Mouse (Mus musculus) Muller cell, postnatal 12 days (primary cell): ENCODE measurements at regions not wholly inside any gene's neighbourhood (a gene's known extent, or its start where the extent isn't known, plus 50 kb on each side); places are given as distances from the start of the nearest gene placed in this dataset.
"Not testable (repeated sequence)": the region's sequence is repeated elsewhere in the genome, so short reads cannot be mapped to it uniquely, and the experiment has no call there.

Experiments used
- DNase-seq: peaks from one replicate; pipeline ENCODE4 v3.0.0-alpha.2; 2015; ENCODE audit errors: inconsistent ontology term

- peak; percentile 38 for DNase-seq
These were observed 120.7 kb downstream of the Map1s start for GRCm38 (mm10) chr8:71026424-71026890.

- DNase-seq = not testable (repeated sequence)
These were observed 122.8 kb downstream of the Map1s start for GRCm38 (mm10) chr8:71028564-71028963.
